Mouse (Mus musculus): ENCODE measurements around the gene Tmem216. TPM values are rescaled to one million over a fixed set of nuclear protein-coding genes. Genes with fewer than 3 reads are reported as not detected.
A peak's percentile ranks its signal among the peaks of the same experiment; 100 is the strongest.
"Not testable (repeated sequence)": the region's sequence is repeated elsewhere in the genome, so short reads cannot be mapped to it uniquely, and the experiment has no call there.

The Tmem216 gene
- polyA plus RNA-seq, 1 experiment: 8.5 TPM

- no peak for DNase-seq (ENCODE audit: low read depth in 1 of 2, low spot score in 2 of 2)
- no peaks in the 10 kb centered on the region; the same call in 1 of the 2 replicates for H3K4me1 ChIP-seq (ENCODE audit: control insufficient read depth, insufficient read depth, insufficient read length)
- no peaks in the 10 kb centered on the region for H3K36me3 ChIP-seq (ENCODE audit: control insufficient read depth, insufficient read depth, low read length)
- H3K27me3 ChIP-seq (ENCODE audit: control insufficient read depth, insufficient read depth, low read length): no peaks in the 10 kb centered on the region
- no peak overlapping the region for H3K27ac ChIP-seq (ENCODE audit: insufficient read depth, low read length)
- WGBS: 66% methylated on average over 5 of the region's 5 CpGs
- TF ChIP-seq POLR2A (IDR thresholded peaks at IDR 0.05; ENCODE audit: low read depth, low read length) (no peak), CTCF (IDR thresholded peaks at IDR 0.05; ENCODE audit: extremely low read depth, insufficient read depth, insufficient read length, insufficient replicate concordance) (no peak)
- H3K4me3 ChIP-seq (ENCODE audit: extremely low read depth, insufficient read depth, insufficient read length): no peak overlapping the region
Observed at GRCm38 (mm10) chr19:10560108-10560507, 4.1 kb upstream of the Tmem216 start.

GRCm38 (mm10) chr19:10557837-10558375, 1.9 kb upstream of the Tmem216 start:
- not testable (repeated sequence) for H3K27me3 ChIP-seq (ENCODE audit: control insufficient read depth, insufficient read depth, low read length); DNase-seq (ENCODE audit: low read depth in 1 of 2, low spot score in 2 of 2); H3K4me3 ChIP-seq (ENCODE audit: extremely low read depth, insufficient read depth, insufficient read length); H3K36me3 ChIP-seq (ENCODE audit: control insufficient read depth, insufficient read depth, low read length); H3K4me1 ChIP-seq (ENCODE audit: control insufficient read depth, insufficient read depth, insufficient read length); H3K27ac ChIP-seq (ENCODE audit: insufficient read depth, low read length)
- 77% methylated on average over 4 of the region's 4 CpGs for whole genome bisulfite sequencing

DNA sequence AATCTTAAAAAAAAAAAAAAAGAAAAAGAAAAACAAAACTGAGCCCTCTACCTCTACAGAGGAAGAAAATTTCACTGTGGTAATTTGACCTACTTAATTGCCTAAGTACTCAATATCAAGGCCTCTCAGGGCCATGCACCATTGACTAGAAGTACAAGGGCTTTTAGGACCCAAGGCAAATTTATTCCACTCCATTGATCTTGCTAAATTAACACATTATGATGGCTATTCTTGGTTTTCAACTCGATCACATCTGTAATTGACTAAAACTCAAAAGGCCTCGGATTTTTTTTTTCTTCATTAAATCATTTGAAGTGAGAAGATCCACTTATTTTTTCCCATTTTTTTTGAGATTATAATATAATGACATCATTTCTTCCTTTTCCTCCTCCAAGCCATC, 1.4 kb upstream of the Tmem216 start:
- H3K27me3 ChIP-seq (ENCODE audit: control insufficient read depth, insufficient read depth, low read length): no peaks in the 10 kb centered on the region
- no peaks in the 10 kb centered on the region; the same call in 1 of the 2 replicates for H3K4me1 ChIP-seq (ENCODE audit: control insufficient read depth, insufficient read depth, insufficient read length)
- TF ChIP-seq POLR2A (IDR thresholded peaks at IDR 0.05; ENCODE audit: low read depth, low read length): no peak
- TF ChIP-seq CTCF (IDR thresholded peaks at IDR 0.05; ENCODE audit: extremely low read depth, insufficient read depth, insufficient read length, insufficient replicate concordance): no peak
- no peak overlapping the region for H3K27ac ChIP-seq (ENCODE audit: insufficient read depth, low read length)
- H3K4me3 ChIP-seq (ENCODE audit: extremely low read depth, insufficient read depth, insufficient read length): no peak overlapping the region
- DNase-seq (ENCODE audit: low read depth in 1 of 2, low spot score in 2 of 2): no peak
- WGBS: 88% methylated on average over 2 of the region's 2 CpGs
- no peaks in the 10 kb centered on the region for H3K36me3 ChIP-seq (ENCODE audit: control insufficient read depth, insufficient read depth, low read length)

DNA sequence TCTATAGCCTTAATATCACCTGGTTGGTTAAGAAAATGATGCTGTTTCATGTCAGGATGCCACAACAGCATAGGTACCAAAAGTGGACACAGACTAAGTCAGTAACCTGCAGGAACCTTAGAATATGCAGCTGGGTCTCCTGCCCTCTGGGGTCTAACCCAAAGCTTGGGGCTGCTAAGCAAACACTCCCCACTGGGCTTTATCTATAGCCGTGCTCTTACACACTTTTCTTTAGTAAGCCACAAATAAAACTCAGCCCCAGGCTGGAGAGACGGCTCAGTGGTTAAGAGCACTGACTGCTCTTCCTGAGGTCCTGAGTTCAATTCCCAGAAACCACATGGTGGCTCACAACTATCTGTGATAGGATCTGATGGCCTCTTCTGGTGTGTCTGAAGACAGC, 963 bp upstream of the Tmem216 start:
- TF ChIP-seq CTCF (IDR thresholded peaks at IDR 0.05; ENCODE audit: extremely low read depth, insufficient read depth, insufficient read length, insufficient replicate concordance): no peak
- no peak for TF ChIP-seq POLR2A (IDR thresholded peaks at IDR 0.05; ENCODE audit: low read depth, low read length)
- 84% methylated on average over 2 of the region's 2 CpGs for WGBS
- no peak overlapping the region for H3K27ac ChIP-seq (ENCODE audit: insufficient read depth, low read length)
- DNase-seq (ENCODE audit: low read depth in 1 of 2, low spot score in 2 of 2): no peak
- H3K27me3 ChIP-seq (ENCODE audit: control insufficient read depth, insufficient read depth, low read length): no peaks in the 10 kb centered on the region
- no peaks in the 10 kb centered on the region for H3K36me3 ChIP-seq (ENCODE audit: control insufficient read depth, insufficient read depth, low read length)
- H3K4me1 ChIP-seq (ENCODE audit: control insufficient read depth, insufficient read depth, insufficient read length): no peaks in the 10 kb centered on the region; the same call in 1 of the 2 replicates
- H3K4me3 ChIP-seq (ENCODE audit: extremely low read depth, insufficient read depth, insufficient read length): no peak overlapping the region

GRCm38 (mm10) chr19:10539454-10539853, 16.6 kb downstream of the Tmem216 start:
- H3K27ac ChIP-seq (ENCODE audit: insufficient read depth, low read length): no peak overlapping the region
- WGBS: 80% methylated on average over 5 of the region's 5 CpGs

DNA sequence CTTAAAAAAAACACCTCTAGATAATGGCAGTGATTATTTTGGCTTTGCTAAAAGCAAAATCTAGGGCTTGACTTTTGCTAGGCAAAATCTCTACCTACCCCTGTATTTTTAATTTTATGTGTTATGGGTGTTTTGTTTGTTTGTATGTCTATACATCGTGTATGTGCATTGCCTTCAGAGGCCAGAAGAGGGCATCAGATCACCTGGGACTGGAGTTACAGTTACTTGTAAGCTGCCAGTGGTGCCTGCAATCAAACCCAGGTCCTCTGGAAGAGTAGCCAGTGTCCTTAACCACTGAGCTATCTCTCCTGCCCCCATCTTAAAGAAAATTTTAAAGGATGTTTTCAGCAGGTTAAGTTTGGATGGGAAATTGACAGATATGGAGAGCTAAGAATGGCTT, 26.0 kb downstream of the Tmem216 start:
- Histone ChIP-seq H3K4me3 (ENCODE audit: extremely low read depth, insufficient read depth, insufficient read length) (no peak overlapping the region), H3K27ac (ENCODE audit: insufficient read depth, low read length) (no peak overlapping the region), H3K4me1 (ENCODE audit: control insufficient read depth, insufficient read depth, insufficient read length) (no peaks in the 10 kb centered on the region; the same call in 1 of the 2 replicates), H3K36me3 (ENCODE audit: control insufficient read depth, insufficient read depth, low read length) (peaks cover 33% of the 10 kb centered on the region), H3K27me3 (ENCODE audit: control insufficient read depth, insufficient read depth, low read length) (no peaks in the 10 kb centered on the region)
- DNase-seq (ENCODE audit: low read depth in 1 of 2, low spot score in 2 of 2): no peak
- TF ChIP-seq CTCF (IDR thresholded peaks at IDR 0.05; ENCODE audit: extremely low read depth, insufficient read depth, insufficient read length, insufficient replicate concordance): no peak
- TF ChIP-seq POLR2A (IDR thresholded peaks at IDR 0.05; ENCODE audit: low read depth, low read length): no peak
- 95% methylated on average over 1 of the region's 1 CpGs for WGBS

More at GRCm38 (mm10) chr19:10539454-10539853, 16.6 kb downstream of the Tmem216 start:
- DNase-seq (ENCODE audit: low read depth in 1 of 2, low spot score in 2 of 2): no peak
- Histone ChIP-seq H3K27me3 (ENCODE audit: control insufficient read depth, insufficient read depth, low read length) (no peaks in the 10 kb centered on the region), H3K4me1 (ENCODE audit: control insufficient read depth, insufficient read depth, insufficient read length) (no peaks in the 10 kb centered on the region), H3K4me3 (ENCODE audit: extremely low read depth, insufficient read depth, insufficient read length) (no peak overlapping the region), H3K36me3 (ENCODE audit: control insufficient read depth, insufficient read depth, low read length) (peaks cover 50% of the 10 kb centered on the region)
- TF ChIP-seq POLR2A (IDR thresholded peaks at IDR 0.05; ENCODE audit: low read depth, low read length): no peak

DNA sequence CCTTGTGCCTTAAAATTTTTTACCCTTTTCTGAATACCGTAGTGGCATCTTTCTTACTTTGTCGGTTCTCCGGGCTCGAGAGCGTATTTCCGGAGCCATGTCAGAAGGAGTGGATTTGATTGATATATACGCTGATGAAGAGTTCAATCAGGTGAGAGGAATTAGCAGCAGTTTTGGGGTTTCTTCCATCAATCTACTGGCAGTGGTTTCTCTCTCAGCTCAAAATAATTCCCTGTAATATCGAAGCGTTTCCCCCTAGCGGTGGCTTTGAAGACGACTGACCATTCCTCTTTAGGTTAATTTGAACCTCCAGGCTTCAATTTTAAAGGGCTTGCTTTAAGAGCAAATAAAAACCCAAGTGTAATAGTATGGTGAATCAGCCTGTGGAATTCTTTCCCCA, 30.1 kb downstream of the Tmem216 start, which contains the start of gene Sdhaf2:
TSS of gene Sdhaf2 (minus strand) at position 233 of the 400 bp plus-strand sequence.
- peak within 1 kb of the TSS; percentile 82 for H3K4me3 ChIP-seq (ENCODE audit: extremely low read depth, insufficient read depth, insufficient read length)
- H3K36me3 ChIP-seq (ENCODE audit: control insufficient read depth, insufficient read depth, low read length): peaks cover 6% of the 10 kb centered on the region
- under 1% methylated on average over 11 of the region's 11 CpGs for whole genome bisulfite sequencing
- H3K4me1 ChIP-seq (ENCODE audit: control insufficient read depth, insufficient read depth, insufficient read length): peaks cover 10% of the 10 kb centered on the region
- TF ChIP-seq POLR2A (IDR thresholded peaks at IDR 0.05; ENCODE audit: low read depth, low read length) (no peak), CTCF (IDR thresholded peaks at IDR 0.05; ENCODE audit: extremely low read depth, insufficient read depth, insufficient read length, insufficient replicate concordance) (no peak)
- DNase-seq (ENCODE audit: low read depth in 1 of 2, low spot score in 2 of 2): peak; percentile 11 to 54
- no peaks in the 10 kb centered on the region for H3K27me3 ChIP-seq (ENCODE audit: control insufficient read depth, insufficient read depth, low read length)
- peak within 1 kb of the TSS; percentile 100 for H3K27ac ChIP-seq (ENCODE audit: insufficient read depth, low read length)
